14 mouse cellular contexts compared by ENCODE assay signal in the genomic region with DNA sequence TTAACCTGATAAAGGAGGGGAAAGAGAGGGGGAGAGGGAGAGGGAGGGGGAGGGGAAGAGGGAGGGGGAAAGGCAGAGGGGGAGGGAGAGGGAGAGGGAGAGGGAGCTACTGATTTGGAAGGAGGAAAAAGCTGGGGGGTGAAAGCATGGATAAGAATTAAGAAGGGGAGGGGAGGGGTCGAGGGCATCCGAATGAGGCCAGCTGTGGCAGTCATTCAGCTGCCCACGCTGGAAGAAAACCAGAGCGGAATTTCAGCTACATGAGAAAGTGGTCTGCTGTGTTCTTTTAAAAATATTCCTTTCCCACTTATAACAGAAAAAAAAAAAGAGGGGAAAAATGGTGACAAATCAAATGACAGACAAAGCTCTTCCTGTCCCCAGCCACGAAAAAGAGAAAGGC.
"Had no signal": no experiment of that assay in that cellular context is flagged by ENCODE, and none has a peak within 500 bp of the region (broad histone marks: within the 10 kb centered on the region; RNA-seq: fewer than 3 reads in every experiment).

No protein-coding gene starts in this region.

- H3K4me3 ChIP-seq: embryonic facial prominence, embryonic 10.5 days; embryonic facial prominence, embryonic 12.5 days; embryonic facial prominence, embryonic 13.5 days; embryonic facial prominence, embryonic 15.5 days; erythroblast, embryonic 14.5 days; forebrain, embryonic 10.5 days; forebrain, embryonic 12.5 days; forebrain, embryonic 13.5 days; forebrain, embryonic 15.5 days; gastrocnemius, adult 2 months; heart, adult 2 months had no signal

- H3K36me3 ChIP-seq: embryonic facial prominence, embryonic 10.5 days; embryonic facial prominence, embryonic 12.5 days; embryonic facial prominence, embryonic 13.5 days; embryonic facial prominence, embryonic 15.5 days; forebrain, embryonic 10.5 days; forebrain, embryonic 12.5 days; forebrain, embryonic 15.5 days had no signal

- H3K27me3 ChIP-seq: embryonic facial prominence, embryonic 12.5 days; embryonic facial prominence, embryonic 13.5 days had no signal

- H3K4me2 ChIP-seq: embryonic facial prominence, embryonic 12.5 days; embryonic facial prominence, embryonic 13.5 days; embryonic facial prominence, embryonic 15.5 days; forebrain, embryonic 12.5 days; forebrain, embryonic 13.5 days; forebrain, embryonic 15.5 days had no signal

- ATAC-seq: forebrain, embryonic 13.5 days; forebrain, embryonic 14.5 days; forebrain, embryonic 15.5 days; forebrain, embryonic 16.5 days; forebrain, postnatal 0 days had no signal
